In the genomic region with DNA sequence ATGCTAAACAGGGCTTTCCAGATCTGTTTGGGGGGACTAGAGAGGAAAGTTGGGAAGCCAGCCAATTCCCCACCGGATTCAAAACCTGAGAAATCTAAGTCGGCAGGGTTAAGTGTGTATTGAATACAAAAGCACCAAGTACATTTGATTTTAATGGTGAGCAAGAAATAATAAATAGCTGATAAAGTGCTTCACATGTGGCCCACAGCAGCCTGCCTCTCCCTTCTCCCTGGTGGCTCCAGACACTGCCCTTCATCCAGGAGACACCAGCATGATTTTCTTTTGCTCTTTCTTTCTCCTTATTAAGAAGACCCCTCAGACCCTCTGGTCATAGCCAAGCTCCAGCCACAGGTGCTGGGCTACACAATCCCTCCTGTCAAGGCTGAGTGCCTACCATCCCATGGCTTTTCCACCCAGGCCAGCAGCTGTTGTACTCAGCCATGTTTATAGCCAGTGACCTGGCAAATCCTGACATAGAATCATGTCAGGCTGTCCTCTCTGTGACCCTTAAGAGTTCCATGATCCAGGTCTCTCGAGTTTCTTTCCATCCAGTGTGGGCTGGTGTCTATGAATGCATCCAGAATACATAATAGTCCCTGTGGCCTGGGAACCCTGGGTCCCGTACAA, we compare ENCODE assay signal across 15 mouse cellular contexts. TPM values are rescaled to one million over a fixed set of nuclear protein-coding genes. Genes with fewer than 3 reads are reported as not detected.
DNase-seq lines count a peak whose midpoint lies in the region; ATAC-seq and TF ChIP-seq lines count a peak whose summit lies in the region.
"Had no signal": no experiment of that assay in that cellular context is flagged by ENCODE, and none has a peak within 500 bp of the region (broad histone marks: within the 10 kb centered on the region; RNA-seq: fewer than 3 reads in every experiment).

No protein-coding gene starts in this region.

- H3K4me2 ChIP-seq in hindbrain, postnatal 0 days (ENCODE audit: low read depth, low read length): no peak overlapping the region
- no peak overlapping the region for H3K4me2 ChIP-seq in hindbrain, embryonic 13.5 days
- no peak overlapping the region for H3K4me2 ChIP-seq in myocyte (ENCODE audit: low read depth)
- H3K4me2 ChIP-seq: heart, embryonic 15.5 days; intestine, embryonic 15.5 days had no signal

- H3K27ac ChIP-seq in hindbrain, embryonic 10.5 days: peak overlapping the region; percentile 63
- H3K27ac ChIP-seq in hindbrain, postnatal 0 days: no peak overlapping the region
- H3K27ac ChIP-seq in embryonic facial prominence, embryonic 10.5 days (replicated peaks): peak overlapping the region; percentile 48; the same call in 1 of the 2 replicates
- peak overlapping the region; percentile 87 for H3K27ac ChIP-seq in hindbrain, embryonic 13.5 days
- H3K27ac ChIP-seq: heart, embryonic 15.5 days; intestine, embryonic 15.5 days; liver, embryonic 14.5 days had no signal

- DNase-seq in hindbrain, embryonic 10.5 days (ENCODE audit: low spot score): no peak
- DNase-seq in hindbrain, postnatal 0 days (ENCODE audit: low spot score): no peak
- DNase-seq in embryonic facial prominence, embryonic 10.5 days (ENCODE audit: low spot score): no peak
- no peak for DNase-seq in ovary, postnatal 36 days (ENCODE audit: low spot score)
- DNase-seq in frontal cortex, adult 2 months (ENCODE audit: extremely low spot score in 1 of 2, low spot score in 1 of 2): no peak
- DNase-seq: cerebellum, adult 18-20 months; lung, postnatal 14 days; thymus, adult 2 months had no signal

- no peak for TF ChIP-seq CTCF in hindbrain, postnatal 0 days (IDR thresholded peaks at IDR 0.05; ENCODE audit: low read depth)

- no peak overlapping the region for H3K9ac ChIP-seq in hindbrain, postnatal 0 days (replicated peaks; ENCODE audit: low read length)
- H3K9ac ChIP-seq in hindbrain, embryonic 13.5 days: 0 out of 2 replicates have a peak overlapping the region, but pooled peaks have one; percentile 35
- H3K9ac ChIP-seq: heart, embryonic 15.5 days; intestine, embryonic 15.5 days; liver, embryonic 14.5 days had no signal

- no peaks in the 10 kb centered on the region for H3K36me3 ChIP-seq in hindbrain, embryonic 10.5 days
- no peaks in the 10 kb centered on the region for H3K36me3 ChIP-seq in hindbrain, postnatal 0 days (ENCODE audit: insufficient read depth, low read length)
- no peaks in the 10 kb centered on the region for H3K36me3 ChIP-seq in embryonic facial prominence, embryonic 10.5 days (replicated peaks)
- no peaks in the 10 kb centered on the region for H3K36me3 ChIP-seq in hindbrain, embryonic 13.5 days
- no peaks in the 10 kb centered on the region for H3K36me3 ChIP-seq in myocyte (ENCODE audit: control insufficient read depth, insufficient read depth)
- H3K36me3 ChIP-seq: heart, embryonic 15.5 days; intestine, embryonic 15.5 days had no signal

- TF ChIP-seq POLR2A in myocyte (IDR thresholded peaks at IDR 0.05; ENCODE audit: insufficient read length, low read depth): no peak

- WGBS in hindbrain, embryonic 10.5 days: 73% methylated on average over 4 of the region's 4 CpGs
- WGBS in hindbrain, postnatal 0 days: 30% methylated on average over 4 of the region's 4 CpGs
- WGBS in embryonic facial prominence, embryonic 10.5 days: 68% methylated on average over 4 of the region's 4 CpGs
- WGBS in hindbrain, embryonic 13.5 days: 43% methylated on average over 4 of the region's 4 CpGs

- no peaks in the 10 kb centered on the region for H3K79me2 ChIP-seq in myocyte (ENCODE audit: control insufficient read depth, insufficient read depth)

- H3K4me1 ChIP-seq in hindbrain, embryonic 10.5 days (replicated peaks): peaks cover 34% of the 10 kb centered on the region
- H3K4me1 ChIP-seq in hindbrain, postnatal 0 days (ENCODE audit: insufficient read depth, low read length): peaks cover 6% of the 10 kb centered on the region
- peaks cover 24% of the 10 kb centered on the region for H3K4me1 ChIP-seq in embryonic facial prominence, embryonic 10.5 days
- peaks cover 49% of the 10 kb centered on the region for H3K4me1 ChIP-seq in hindbrain, embryonic 13.5 days (replicated peaks)
- H3K4me1 ChIP-seq: intestine, embryonic 15.5 days had no signal

- H3ac ChIP-seq in myocyte (ENCODE audit: control insufficient read depth, insufficient read length): no peak overlapping the region

- H3K9me3 ChIP-seq in hindbrain, embryonic 10.5 days: no peaks in the 10 kb centered on the region
- H3K9me3 ChIP-seq in hindbrain, postnatal 0 days (ENCODE audit: low read length): no peaks in the 10 kb centered on the region
- H3K9me3 ChIP-seq in embryonic facial prominence, embryonic 10.5 days: no peaks in the 10 kb centered on the region
- H3K9me3 ChIP-seq in hindbrain, embryonic 13.5 days: no peaks in the 10 kb centered on the region
- H3K9me3 ChIP-seq: heart, embryonic 15.5 days; intestine, embryonic 15.5 days had no signal

- H3K4me3 ChIP-seq in hindbrain, embryonic 10.5 days: no peak overlapping the region
- no peak overlapping the region for H3K4me3 ChIP-seq in hindbrain, postnatal 0 days (ENCODE audit: low read length)
- H3K4me3 ChIP-seq in embryonic facial prominence, embryonic 10.5 days: no peak overlapping the region
- H3K4me3 ChIP-seq in hindbrain, embryonic 13.5 days: no peak overlapping the region
- no peak overlapping the region for H3K4me3 ChIP-seq in myocyte
- H3K4me3 ChIP-seq: heart, embryonic 15.5 days; intestine, embryonic 15.5 days had no signal

- H3K27me3 ChIP-seq in hindbrain, embryonic 10.5 days (ENCODE audit: insufficient read depth, poor library complexity, severe bottlenecking): peaks cover 10% of the 10 kb centered on the region
- no peaks in the 10 kb centered on the region for H3K27me3 ChIP-seq in hindbrain, postnatal 0 days (ENCODE audit: insufficient read depth, low read length)
- H3K27me3 ChIP-seq in embryonic facial prominence, embryonic 10.5 days (replicated peaks; ENCODE audit: low read depth, poor library complexity, severe bottlenecking): peaks cover 9% of the 10 kb centered on the region; the same call in 1 of the 2 replicates
- H3K27me3 ChIP-seq in hindbrain, embryonic 13.5 days: 0 out of 2 replicates have a peak, but pooled peaks cover 4% of the 10 kb centered on the region
- H3K27me3 ChIP-seq in myocyte (ENCODE audit: control insufficient read depth, insufficient read depth, insufficient read length): no peaks in the 10 kb centered on the region
- H3K27me3 ChIP-seq: heart, embryonic 15.5 days; intestine, embryonic 15.5 days had no signal

- ATAC-seq in hindbrain, postnatal 0 days: no peak
- no peak for ATAC-seq in hindbrain, embryonic 13.5 days (ENCODE audit: low FRiP score)
- no peak for ATAC-seq in megakaryocyte-erythroid progenitor cell, adult 5-6 weeks (replicated peaks; ENCODE audit: low FRiP score, low TSS enrichment, poor library complexity, severe bottlenecking)
- ATAC-seq: intestine, embryonic 15.5 days had no signal

TF ChIP-seq in myocyte, 11 proteins besides CTCF, POLR2A, EP300 and RAD21:
- TF ChIP-seq E2F4 (IDR thresholded peaks at IDR 0.05; ENCODE audit: insufficient read depth) (no peak), MAX (IDR thresholded peaks at IDR 0.05; ENCODE audit: low read depth) (no peak), MYOG (IDR thresholded peaks at IDR 0.05; ENCODE audit: control insufficient read depth in 1 of 3, insufficient read depth in 1 of 3, insufficient read length in 2 of 3, low read depth in 2 of 3) (peak in 1 of 3 experiments; percentile 74), POLR2AphosphoS2 (IDR thresholded peaks at IDR 0.05; ENCODE audit: insufficient read length, low read depth) (no peak), MYOD1 (IDR thresholded peaks at IDR 0.05; ENCODE audit: control insufficient read depth in 1 of 3, insufficient read length in 2 of 3, low read depth in 2 of 3) (peak in 2 of 3 experiments; percentile 72 to 74), TCF12 (IDR thresholded peaks at IDR 0.05; ENCODE audit: insufficient read depth, poor library complexity, severe bottlenecking) (no peak), USF1 (IDR thresholded peaks at IDR 0.05; ENCODE audit: low read depth) (no peak), REST (IDR thresholded peaks at IDR 0.05; ENCODE audit: insufficient read depth, insufficient read length) (no peak), TCF3 (IDR thresholded peaks at IDR 0.05; ENCODE audit: insufficient read length, low read depth) (no peak), CEBPB (IDR thresholded peaks at IDR 0.05; ENCODE audit: insufficient read depth, poor library complexity, severe bottlenecking) (no peak), SRF (IDR thresholded peaks at IDR 0.05; ENCODE audit: control insufficient read depth, insufficient read length, low read depth) (no peak)

RNA-seq across cellular contexts. Expression of a gene that starts 43.6 kb away (rescaled TPM):
- polyA plus RNA-seq in hindbrain, embryonic 10.5 days (2016; fragmentation: Nextera tagmentation; extraction: Ambion mirVana): 19.5 and 20.5 TPM in 2 replicates
- total RNA-seq in hindbrain, postnatal 0 days (2014; rRNA removed): 10.9 and 20.1 TPM in 2 replicates
- 2.4 and 3.4 TPM in 2 replicates for polyA plus RNA-seq in hindbrain, postnatal 0 days (2015; fragmentation: Nextera tagmentation; extraction: Ambion mirVana)
- 7.3 and 11.9 TPM in 2 replicates for polyA plus RNA-seq in embryonic facial prominence, embryonic 10.5 days (2016; fragmentation: Nextera tagmentation; extraction: Ambion mirVana)
- 6.8 and 7.5 TPM in 2 replicates for polyA plus RNA-seq in hindbrain, embryonic 13.5 days (2015; fragmentation: Nextera tagmentation; extraction: Ambion mirVana)
- polyA plus RNA-seq in myocyte (2012; fragmentation: generic; extraction: Trizol): not detected
- not detected in 2 replicates for total RNA-seq in megakaryocyte-erythroid progenitor cell, adult 5-6 weeks (2014; fragmentation: Nextera tagmentation)
- not detected in 2 replicates for total RNA-seq in megakaryocyte-erythroid progenitor cell, adult 5-6 weeks (2017)
- 1.7 and 2.0 TPM in 2 replicates for polyA plus RNA-seq in frontal cortex, adult 2 months (2012; rRNA removed)
- total RNA-seq: granulocyte monocyte progenitor cell, adult 5-6 weeks had no signal
